Mouse (Mus musculus): ENCODE data around the gene Ube2u.
"Not testable (repeated sequence)": the region's sequence is repeated elsewhere in the genome, so short reads cannot be mapped to it uniquely, and the experiment has no call there.

Gene Ube2u

DNA sequence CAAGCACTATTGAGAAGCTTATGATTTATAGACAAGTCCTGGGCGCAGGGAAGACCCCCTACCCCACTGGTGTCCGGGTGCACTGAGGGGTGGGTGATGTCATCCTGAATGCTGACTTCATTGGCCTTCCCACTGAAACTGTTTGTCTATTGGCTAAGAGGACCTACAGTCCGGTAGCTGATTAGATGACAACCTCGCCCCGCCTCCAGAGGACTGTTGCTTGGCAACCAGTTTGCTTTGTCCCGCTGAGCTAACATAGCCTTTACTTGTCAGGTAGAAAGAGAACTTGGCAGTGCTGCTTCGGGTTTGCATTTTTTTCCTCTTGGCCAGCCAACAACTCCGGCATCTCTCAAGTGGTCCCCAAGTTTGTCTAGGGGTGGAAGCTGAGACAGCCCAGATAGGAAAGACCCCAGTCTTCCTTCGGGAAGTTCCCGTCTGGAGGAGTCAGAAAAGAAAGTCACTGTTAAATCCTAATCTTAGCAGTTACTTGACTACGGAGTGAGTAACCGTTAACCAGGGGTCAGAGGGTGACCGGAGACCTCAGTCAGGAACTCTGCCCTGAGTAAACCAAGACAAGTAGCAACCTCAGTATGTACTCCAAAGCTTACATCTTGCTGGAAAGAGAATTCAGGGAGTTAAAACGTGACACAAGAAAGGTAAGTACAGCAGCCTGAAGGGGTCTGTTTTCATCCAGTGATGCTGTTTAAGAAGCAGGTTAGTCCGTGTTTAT, at the start of gene Ube2u:
TSS of gene Ube2u (plus strand) at position 258 of the 730 bp plus-strand sequence.
- in situ Hi-C loops (cut with MseI, MboI) = no loop called here

- in situ Hi-C loops (cut with MseI, MboI) = no loop called here
Measured at GRCm38 (mm10) chr4:100429371-100429900, 49.2 kb upstream of the Ube2u start.

DNA sequence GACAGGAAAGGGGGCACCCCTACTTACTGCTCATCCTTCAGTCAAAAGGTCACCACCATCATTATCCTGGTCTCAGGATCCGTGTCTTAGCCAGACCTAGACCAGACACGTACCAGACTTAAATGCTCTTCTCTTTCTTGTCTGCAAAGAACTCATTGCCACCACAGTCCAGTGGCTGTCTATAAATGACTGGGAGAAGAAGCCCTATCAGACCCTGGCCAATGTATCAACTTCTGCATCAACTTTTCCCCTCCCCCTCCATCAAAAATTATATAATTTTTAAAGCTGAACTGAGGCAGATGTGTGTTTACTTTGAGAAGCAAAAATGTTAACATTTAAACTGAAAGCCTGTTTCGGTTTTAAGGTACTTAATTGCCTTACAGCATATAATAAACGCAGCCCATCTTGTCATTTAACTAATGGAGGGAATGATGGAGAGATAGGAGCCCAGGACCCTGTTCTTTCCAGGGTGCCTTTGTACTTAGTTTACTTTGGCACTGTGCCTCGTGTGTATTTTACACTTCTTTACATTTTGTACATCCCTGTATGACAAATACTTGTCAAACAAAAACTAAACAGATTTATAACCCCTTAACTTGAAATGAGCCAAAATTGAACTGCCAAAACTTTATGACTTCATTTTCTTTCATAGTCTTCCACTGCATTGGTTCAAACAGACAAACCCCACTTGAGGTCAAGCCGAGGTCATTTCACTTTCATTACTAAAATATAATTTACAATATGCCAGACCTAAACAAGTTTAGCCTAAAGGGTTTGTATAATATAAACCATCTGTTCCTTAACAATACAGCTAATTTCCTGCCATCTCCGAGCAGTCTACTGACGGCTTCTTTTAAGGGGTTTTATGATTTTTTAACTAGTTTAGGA, 43.1 kb upstream of the Ube2u start:
- in situ Hi-C loops (cut with MseI, MboI) = no loop called here

DNA sequence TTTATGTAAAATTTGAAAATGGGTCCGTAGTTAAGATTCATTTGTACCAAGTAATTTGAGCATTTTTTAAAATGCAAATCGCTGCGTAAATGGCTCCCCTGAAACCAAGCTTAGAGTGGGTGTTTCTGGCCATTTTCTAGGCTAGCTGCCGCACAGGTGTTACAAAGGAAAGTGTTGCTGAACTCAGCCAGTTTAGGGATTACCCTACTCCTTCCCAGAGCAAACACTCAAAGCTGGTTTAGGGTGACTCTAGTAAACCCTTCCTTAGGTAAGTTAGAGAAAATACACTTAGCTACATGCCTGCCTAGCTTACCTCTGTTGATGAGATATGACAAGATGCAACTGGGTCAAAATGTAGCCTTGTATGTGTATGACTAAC, 42.5 kb upstream of the Ube2u start:
- in situ Hi-C loops (cut with MseI, MboI) = no loop called here

DNA sequence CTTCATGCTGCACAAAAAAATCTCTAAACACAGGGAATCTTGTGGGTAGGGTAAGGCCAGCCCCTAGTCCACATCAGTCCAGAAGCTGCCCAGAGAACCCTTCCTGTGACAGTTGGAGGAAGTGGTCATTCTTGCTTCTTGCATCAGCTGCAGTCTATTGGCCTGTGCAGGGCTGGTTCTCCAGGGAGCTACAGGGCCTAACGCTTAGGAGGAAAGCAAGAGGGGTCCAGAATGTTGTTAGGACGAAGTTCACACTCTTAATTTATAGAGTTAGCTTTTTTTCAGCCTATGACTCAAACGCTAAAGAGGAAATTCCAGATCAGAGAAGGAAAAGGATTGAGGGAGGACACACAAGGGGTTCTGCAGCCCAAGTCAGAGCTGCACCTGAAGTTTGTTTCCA, 31.8 kb upstream of the Ube2u start:
- in situ Hi-C loops (cut with MseI, MboI) = no loop called here

DNA sequence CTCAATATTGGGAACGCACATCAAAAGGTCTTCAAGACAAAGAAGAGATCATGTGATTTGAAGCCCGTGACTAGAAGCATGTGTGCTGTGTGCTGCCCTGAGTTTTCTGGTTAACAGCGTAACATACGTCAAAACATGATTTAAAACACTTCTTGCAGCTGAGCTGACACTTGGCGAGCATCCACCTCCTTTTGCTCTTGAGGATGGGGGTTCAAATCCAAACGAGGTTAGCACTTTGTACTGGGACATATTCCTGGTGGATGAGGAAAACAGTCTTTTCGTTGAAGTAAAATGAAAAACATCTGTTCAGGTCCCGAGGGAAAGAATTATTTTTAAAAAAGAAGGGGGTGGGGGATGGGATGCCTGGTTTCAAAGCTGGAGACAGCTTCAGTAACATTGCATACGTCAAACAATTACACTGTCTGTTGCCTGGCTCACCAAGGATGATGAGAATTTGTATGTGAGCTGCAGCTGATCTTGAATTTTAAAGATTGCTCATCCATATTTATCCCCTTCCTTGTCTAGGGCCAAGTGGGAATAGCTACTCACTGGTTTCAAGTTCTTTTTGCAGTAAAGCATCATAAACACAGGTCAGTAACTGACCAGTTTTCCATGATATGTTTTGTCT, 16.0 kb upstream of the Ube2u start:
- in situ Hi-C loops (cut with MseI, MboI) = no loop called here

GRCm38 (mm10) chr4:100488447-100488846, 9.8 kb downstream of the Ube2u start:
- in situ Hi-C loops (cut with MseI, MboI) = no loop called here

- in situ Hi-C loops (cut with MseI, MboI) = no loop called here
Measured at GRCm38 (mm10) chr4:100495176-100495575, 16.5 kb downstream of the Ube2u start.

- in situ Hi-C loops (cut with MseI, MboI) = no loop called here
Measured at GRCm38 (mm10) chr4:100496521-100496920, 17.9 kb downstream of the Ube2u start.

GRCm38 (mm10) chr4:100498192-100498591, 19.5 kb downstream of the Ube2u start:
- in situ Hi-C loops (cut with MseI, MboI) = no loop called here

DNA sequence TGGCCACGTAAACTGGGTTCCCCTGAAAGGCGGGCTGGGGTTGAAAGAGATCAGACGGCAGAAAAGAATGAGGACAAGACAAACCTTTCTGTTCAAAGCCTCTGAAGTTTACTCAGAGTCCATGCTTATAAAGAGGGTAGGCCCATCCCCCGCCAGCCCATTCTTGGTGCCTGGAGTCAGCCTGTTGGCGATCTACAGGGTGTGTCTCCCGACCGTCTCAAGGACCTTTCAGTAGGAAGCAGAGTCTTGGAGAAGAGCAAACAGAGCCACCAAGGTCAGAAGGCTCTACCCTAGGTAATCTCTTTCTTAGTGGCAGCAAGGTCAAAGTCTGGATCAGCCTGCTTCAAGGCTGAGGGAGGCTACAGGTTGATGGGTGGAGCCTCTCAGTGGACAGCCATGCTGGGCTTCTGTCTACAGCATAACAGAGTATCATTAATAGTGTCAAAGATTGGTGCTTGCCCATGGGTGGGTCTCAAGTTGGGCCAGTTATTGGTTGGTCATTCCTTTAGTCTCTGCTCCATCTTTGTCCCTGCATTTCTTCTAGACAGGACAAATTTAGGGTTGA, 20.5 kb downstream of the Ube2u start:
- in situ Hi-C loops (cut with MseI, MboI) = not testable (repeated sequence)

DNA sequence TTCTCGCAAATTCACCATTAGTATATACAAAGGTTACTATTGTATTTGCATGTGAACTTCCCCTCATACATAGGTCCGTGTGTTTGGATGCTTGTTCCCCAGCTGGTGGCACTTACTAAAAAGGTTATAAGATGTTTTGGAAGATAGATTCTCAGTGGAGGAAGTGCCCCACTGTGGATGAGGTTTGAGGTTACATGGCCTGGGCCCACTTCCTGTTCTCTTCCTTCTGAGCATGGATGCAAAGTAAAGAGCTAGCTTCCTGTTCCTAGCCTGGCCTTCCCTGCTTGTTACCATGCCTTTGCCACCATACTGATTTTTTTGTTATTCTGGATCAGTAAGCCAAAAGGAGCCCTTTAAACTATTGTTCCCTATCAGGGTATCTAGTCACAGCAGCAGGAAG, 24.7 kb downstream of the Ube2u start:
- in situ Hi-C loops (cut with MseI, MboI) = no loop called here

DNA sequence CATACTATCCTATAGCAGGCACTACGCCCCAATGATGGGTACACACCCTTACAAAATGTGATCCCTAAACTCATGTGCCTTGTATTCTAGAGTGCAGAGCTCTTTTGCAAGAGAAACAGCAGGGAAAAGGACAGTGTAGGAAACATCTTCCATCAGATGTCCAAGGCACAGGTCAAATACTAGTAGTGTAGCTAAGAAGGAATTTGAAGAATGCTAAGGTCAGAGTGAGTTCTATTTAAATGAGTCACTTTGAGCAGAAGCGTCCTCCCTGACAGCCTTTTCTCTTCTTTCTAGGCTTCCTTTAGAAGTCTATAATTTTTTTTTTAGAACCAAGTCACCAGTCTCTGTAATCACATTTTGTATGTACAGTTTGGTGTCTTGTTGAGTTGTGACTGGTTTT, 39.0 kb downstream of the Ube2u start:
- in situ Hi-C loops (cut with MseI, MboI) = no loop called here

GRCm38 (mm10) chr4:100522534-100522933, 43.9 kb downstream of the Ube2u start:
- in situ Hi-C loops (cut with MseI, MboI) = loop anchor here in 1 of 2 experiments (10.0 kb wide), 1 partner anchor 308 kb away; no protein-coding TSS in a partner anchor

DNA sequence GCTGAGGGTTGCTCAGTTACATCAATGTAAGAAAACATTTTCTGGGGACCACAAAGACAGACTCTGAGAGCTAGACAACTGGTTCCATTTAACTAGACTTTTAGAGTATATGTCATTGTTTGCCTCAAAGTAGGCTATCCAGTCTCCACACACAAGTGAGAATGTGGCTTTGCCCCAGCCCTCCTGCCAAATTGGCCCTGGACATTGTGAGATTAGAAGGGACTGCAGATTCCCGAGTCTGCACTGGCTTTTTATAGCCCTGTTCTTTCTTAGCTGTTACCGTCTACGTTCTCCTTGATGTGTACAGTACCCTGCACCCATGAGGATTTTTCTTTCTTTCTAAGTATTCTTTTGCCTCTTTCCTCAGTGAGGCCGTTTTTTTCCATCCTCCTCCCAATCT, 46.1 kb downstream of the Ube2u start:
- in situ Hi-C loops (cut with MseI, MboI) = loop anchor here (10.0 to 25.0 kb wide), 2 partner anchors 310 to 312 kb away; no protein-coding TSS in a partner anchor

DNA sequence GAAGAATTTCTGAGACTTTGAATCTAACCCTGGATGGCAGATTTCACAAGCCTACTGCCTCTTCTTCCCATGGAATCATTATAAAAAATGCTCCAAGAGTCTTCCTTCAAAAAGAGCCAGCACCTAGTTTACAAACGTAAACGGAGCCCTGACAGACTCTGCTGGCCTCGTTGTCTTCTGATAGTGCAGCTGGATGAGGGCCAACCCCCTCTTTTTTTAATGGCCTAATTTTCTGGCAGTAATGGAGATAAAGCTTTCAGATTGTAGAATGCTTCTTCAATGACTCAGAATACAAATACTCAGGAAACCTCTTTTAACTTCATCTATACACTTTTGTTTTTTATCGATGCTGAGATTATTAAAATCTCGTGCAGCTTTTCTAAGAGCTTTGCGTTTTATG, 47.6 kb downstream of the Ube2u start:
- in situ Hi-C loops (cut with MseI, MboI) = loop anchor here (10.0 to 25.0 kb wide), 2 partner anchors 311 to 314 kb away; no protein-coding TSS in a partner anchor

GRCm38 (mm10) chr4:100527086-100527485, 48.4 kb downstream of the Ube2u start:
- in situ Hi-C loops (cut with MseI, MboI) = loop anchor here (10.0 to 25.0 kb wide), 2 partner anchors 312 to 315 kb away; no protein-coding TSS in a partner anchor

DNA sequence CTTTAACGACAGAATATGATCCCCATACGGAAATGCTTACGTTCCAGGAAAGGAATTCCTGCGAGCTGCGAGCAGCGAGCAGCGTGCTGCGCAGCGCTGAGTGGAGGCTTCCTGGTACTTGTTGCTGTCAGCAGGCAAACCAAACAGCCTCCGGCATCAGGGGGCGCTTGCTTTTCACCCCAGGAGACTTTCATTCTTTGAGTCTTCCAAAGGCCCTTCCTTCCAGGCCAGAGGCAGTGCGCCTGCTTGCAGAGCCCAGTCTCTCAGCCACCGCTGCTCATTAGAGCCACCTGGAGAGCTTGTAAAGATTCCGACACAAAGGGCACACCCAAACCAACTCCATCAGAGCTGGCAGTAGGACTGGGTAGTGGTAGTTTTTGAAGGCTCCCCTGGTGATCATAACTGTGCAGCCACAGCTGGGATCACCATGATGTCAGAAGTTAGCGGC, 48.9 kb downstream of the Ube2u start:
- in situ Hi-C loops (cut with MseI, MboI) = loop anchor here (10.0 to 25.0 kb wide), 2 partner anchors 313 to 315 kb away; no protein-coding TSS in a partner anchor

DNA sequence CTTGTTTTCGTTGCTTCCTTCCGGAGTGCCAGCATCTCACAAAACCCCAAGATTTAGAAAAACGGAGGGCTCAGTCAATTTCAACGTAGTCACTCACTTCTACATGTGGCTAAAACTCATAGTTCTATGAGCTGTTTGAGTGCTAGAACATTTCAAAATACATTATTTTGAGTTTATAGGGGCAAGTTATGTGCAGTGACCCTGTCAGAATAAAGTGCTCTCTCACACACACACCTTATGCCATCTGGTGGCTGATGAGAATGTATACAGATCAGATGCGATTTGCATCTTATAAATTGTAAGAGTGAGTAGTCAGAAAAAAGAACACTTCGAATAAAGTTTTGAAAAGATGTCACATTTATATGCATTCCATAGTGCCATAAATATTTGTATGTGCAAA, 55.0 kb downstream of the Ube2u start:
- in situ Hi-C loops (cut with MseI, MboI) = loop anchor here (10.0 to 25.0 kb wide), 4 partner anchors 321 to 529 kb away; partner anchors contain the start of gene Ror1 (in 1 of the 2)

DNA sequence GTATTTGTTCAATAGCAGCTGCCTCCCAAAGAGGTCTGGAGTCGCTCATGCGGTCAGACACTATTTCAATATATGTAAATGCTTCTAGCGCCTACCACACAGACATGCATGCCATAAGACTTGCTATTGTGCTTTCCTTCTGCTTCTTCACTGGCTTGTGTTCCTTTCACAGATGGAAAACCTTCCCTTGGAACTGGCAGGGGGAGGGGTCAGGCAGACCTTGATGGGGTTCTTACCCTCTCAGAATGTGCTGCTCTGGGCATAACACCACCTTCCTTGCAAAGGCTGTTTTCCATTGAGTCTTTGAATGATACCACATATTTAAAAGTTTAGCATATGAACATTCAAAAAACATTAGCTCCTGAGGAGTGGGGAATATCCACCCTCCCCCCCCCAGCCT, 56.3 kb downstream of the Ube2u start:
- in situ Hi-C loops (cut with MseI, MboI) = loop anchor here (10.0 to 25.0 kb wide), 4 partner anchors 323 to 530 kb away; partner anchors contain the start of gene Ror1 (in 1 of the 2)

DNA sequence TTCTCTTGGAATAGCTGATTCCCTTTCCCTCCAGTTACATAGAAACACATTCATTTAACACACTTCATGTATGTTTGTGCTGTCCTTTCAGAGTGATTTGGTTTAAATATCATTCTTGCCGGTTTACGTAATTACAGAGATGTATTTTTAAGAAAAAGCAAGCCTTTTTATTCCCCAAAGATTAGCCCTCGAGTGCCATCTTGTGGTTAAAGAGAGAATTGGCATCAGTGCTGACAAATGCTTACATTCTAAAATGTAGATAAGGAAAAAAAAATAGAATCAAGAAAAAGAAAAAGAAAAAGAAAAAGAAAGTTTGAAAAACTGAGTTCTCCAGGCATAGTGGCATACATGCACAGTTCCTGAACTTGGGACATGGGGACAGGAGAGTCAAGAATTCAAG, 59.2 kb downstream of the Ube2u start:
- in situ Hi-C loops (cut with MseI, MboI) = loop anchor here (10.0 to 25.0 kb wide), 4 partner anchors 326 to 533 kb away; partner anchors contain the start of gene Ror1 (in 1 of the 2)

Data from mouse trophoblast stem cell (cell line).